Mouse (Mus musculus) ES-E14 (cell line): ENCODE measurements around the gene Tcf19.

Experiments
- HCFC1 ChIP-seq: IDR thresholded peaks from 2 replicates; pipeline ENCODE4 v1.6.1; 2012; ENCODE audit warnings: low read length, inconsistent platforms, borderline replicate concordance; ENCODE audit not compliant: insufficient read depth
- ZNF384 ChIP-seq: IDR thresholded peaks from 2 replicates; pipeline ENCODE4 v1.6.1; 2012; ENCODE audit warnings: low read depth, low read length, inconsistent platforms

DNA sequence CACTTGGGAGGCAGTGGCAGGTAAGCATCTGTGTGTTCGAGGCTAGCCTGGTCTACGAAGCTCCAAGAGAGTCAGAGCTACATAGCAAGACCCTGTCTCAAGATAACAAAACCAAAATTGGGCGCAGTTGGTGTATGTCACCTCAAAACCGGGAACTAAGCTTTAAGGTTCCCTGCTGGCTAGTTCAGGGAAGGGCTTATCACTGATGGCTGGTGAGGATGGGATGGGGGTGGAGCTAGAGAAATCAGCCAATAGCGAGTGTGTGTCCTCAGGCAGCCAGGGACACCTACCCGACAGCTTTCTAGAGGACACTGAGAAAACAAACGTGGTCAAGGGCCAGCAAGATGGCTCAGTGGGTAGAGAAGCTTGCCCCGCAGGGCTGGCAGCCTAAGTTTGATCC, 41.6 kb upstream of the Tcf19 start:
- no peak for TF ChIP-seq ZNF384
- no peak for TF ChIP-seq HCFC1
